Mouse (Mus musculus): Measurements from ENCODE around the gene Gpsm2. TPM values are rescaled to one million over a fixed set of nuclear protein-coding genes. Genes with fewer than 3 reads are reported as not detected.

Gene Gpsm2
- polyA plus RNA-seq, 2 experiments = 20.1 to 48.6 TPM

DNA sequence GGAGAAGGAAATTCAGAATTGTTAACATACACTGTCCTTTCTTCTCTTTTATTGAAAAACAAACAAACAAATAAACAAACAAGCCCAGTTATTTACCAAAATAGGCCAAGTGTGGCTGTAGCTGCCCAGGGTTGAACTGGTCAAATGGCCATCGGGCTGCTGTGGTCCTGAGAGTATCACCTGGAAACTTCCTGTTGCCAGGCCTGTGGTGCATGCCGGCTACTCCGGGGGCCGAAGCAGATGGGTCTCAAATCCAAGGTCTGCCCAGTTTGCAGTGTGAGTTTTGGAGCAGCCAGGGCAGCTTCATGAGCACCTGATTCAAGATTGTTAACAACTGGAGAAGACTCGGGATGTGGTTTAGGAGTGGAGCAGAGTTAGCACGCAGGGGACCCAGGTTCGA lies 43.4 kb upstream of the Gpsm2 start:
- DNase-seq (ENCODE audit: low read depth in 3 of 3, low spot score in 3 of 3) (no peak), ATAC-seq (ENCODE audit: insufficient read depth) (no peak)
- Histone ChIP-seq H3K4me1 (replicated peaks; ENCODE audit: control insufficient read depth in 2 of 2, insufficient read depth in 2 of 2, low read length in 1 of 2) (0 out of 4 replicates have a peak, but pooled peaks cover 0 to 5% of the 10 kb centered on the region in 2 experiments), H3K4me3 (ENCODE audit: insufficient read depth in 1 of 2, low read depth in 2 of 2, low read length in 2 of 2) (no peak overlapping the region), H3K27me3 (ENCODE audit: control insufficient read depth, insufficient read depth, low read length) (no peaks in the 10 kb centered on the region), H3K27ac (no peak overlapping the region), H3K36me3 (replicated peaks; ENCODE audit: control insufficient read depth, insufficient read depth, low read depth) (no peaks in the 10 kb centered on the region), H3K4me2 (ENCODE audit: low read depth) (no peak overlapping the region), H3K9me3 (ENCODE audit: control insufficient read depth, low read length) (no peaks in the 10 kb centered on the region), H3K9ac (replicated peaks) (no peak overlapping the region)
- WGBS (ENCODE audit: insufficient replicate concordance) = 67% methylated on average over 7 of the region's 7 CpGs
- TF ChIP-seq CTCF (IDR thresholded peaks at IDR 0.05; ENCODE audit: low read depth) = no peak
- no peak for TF ChIP-seq EP300 (IDR thresholded peaks at IDR 0.05; ENCODE audit: low read depth)

DNA sequence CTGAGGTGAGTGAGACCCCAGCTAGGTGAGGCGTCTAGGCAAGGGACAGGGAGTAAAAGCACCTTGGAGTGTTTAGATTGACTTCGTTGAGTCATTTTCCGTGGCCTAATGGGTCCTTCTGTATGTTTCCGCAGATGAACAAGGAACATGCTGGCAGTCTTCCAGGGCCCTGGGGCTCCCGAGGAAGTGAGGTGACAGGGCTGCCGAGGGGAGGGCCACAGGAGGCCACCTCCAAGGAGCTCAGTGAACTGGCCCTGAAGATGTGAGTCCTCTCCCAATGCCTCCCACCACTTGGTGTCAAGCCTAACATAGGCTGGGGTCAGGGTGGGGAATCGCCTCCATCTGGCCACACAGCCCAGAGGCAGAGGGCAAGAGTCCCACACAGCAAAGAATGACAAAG lies 42.9 kb upstream of the Gpsm2 start:
- DNase-seq (ENCODE audit: low read depth in 3 of 3, low spot score in 3 of 3) = no peak

DNA sequence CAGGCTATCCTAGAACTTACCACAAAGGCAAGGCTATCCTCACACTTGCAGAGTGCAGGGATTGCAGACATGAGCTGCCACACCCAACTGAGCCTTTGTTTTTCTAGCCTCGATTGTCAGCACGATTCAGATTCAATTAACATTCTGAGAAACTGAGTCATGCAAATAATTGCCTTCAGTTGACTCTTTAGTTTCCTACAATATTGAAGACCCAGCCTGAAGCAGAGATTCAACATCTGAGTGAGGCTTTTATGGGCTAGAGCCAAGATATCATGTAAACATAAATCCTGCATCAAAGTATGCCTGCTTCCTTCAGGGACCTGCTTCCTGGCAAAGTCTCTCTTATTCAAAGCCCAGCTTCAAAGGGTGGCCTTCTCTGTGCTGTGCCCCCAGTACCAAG lies 41.6 kb upstream of the Gpsm2 start:
- ATAC-seq (ENCODE audit: insufficient read depth) = no peak
- WGBS (ENCODE audit: insufficient replicate concordance) = 62% methylated on average over 2 of the region's 2 CpGs
- 0 out of 4 replicates have a peak, but pooled peaks cover 0 to 4% of the 10 kb centered on the region in 2 experiments for H3K4me1 ChIP-seq (replicated peaks; ENCODE audit: control insufficient read depth in 2 of 2, insufficient read depth in 2 of 2, low read length in 1 of 2)

More for the DNA sequence above, 42.9 kb upstream of the Gpsm2 start:
- TF ChIP-seq EP300 (IDR thresholded peaks at IDR 0.05; ENCODE audit: low read depth) (no peak), CTCF (IDR thresholded peaks at IDR 0.05; ENCODE audit: low read depth) (no peak)
- Histone ChIP-seq H3K4me3 (ENCODE audit: insufficient read depth in 1 of 2, low read depth in 2 of 2, low read length in 2 of 2) (no peak overlapping the region), H3K9ac (replicated peaks) (no peak overlapping the region), H3K27ac (no peak overlapping the region), H3K4me1 (replicated peaks; ENCODE audit: control insufficient read depth in 2 of 2, insufficient read depth in 2 of 2, low read length in 1 of 2) (0 out of 4 replicates have a peak, but pooled peaks cover 0 to 5% of the 10 kb centered on the region in 2 experiments), H3K4me2 (ENCODE audit: low read depth) (no peak overlapping the region), H3K9me3 (ENCODE audit: control insufficient read depth, low read length) (no peaks in the 10 kb centered on the region), H3K36me3 (replicated peaks; ENCODE audit: control insufficient read depth, insufficient read depth, low read depth) (no peaks in the 10 kb centered on the region), H3K27me3 (ENCODE audit: control insufficient read depth, insufficient read depth, low read length) (no peaks in the 10 kb centered on the region)
- WGBS (ENCODE audit: insufficient replicate concordance) = 55% methylated on average over 7 of the region's 7 CpGs
- no peak for ATAC-seq (ENCODE audit: insufficient read depth)

DNA sequence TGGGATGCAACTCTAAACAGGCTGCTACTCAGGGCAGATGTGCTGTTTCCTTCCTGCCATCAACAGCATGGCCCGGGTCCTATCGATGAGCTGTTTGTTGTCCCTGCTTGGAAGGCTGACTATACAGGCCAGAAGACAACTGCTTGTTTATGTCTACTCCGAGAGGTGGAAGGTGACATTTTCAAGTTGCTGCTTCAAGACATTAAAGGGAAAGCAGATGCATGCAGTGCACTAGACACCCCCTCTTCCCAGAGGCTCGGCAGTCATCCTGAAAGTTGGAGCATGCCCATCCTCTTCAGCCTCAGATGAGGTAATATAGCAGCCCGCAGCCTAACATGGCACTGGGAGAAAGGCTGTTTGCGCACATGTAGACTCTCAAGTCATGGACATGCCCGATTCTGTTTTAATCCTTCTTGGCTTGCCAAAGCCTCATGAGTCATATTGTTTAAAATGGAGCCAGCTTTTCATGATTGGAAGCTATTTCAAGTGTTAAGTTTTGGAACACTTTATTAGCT lies 40.5 kb upstream of the Gpsm2 start:
- H3K4me3 ChIP-seq (ENCODE audit: insufficient read depth in 1 of 2, low read depth in 2 of 2, low read length in 2 of 2) = no peak overlapping the region
- TF ChIP-seq CTCF (IDR thresholded peaks at IDR 0.05; ENCODE audit: low read depth) (no peak), EP300 (IDR thresholded peaks at IDR 0.05; ENCODE audit: low read depth) (no peak)
- H3K36me3 ChIP-seq (replicated peaks; ENCODE audit: control insufficient read depth, insufficient read depth, low read depth) = no peaks in the 10 kb centered on the region
- H3K27me3 ChIP-seq (ENCODE audit: control insufficient read depth, insufficient read depth, low read length) = no peaks in the 10 kb centered on the region
- DNase-seq (ENCODE audit: low read depth in 3 of 3, low spot score in 3 of 3) = no peak
- WGBS (ENCODE audit: insufficient replicate concordance) = 65% methylated on average over 7 of the region's 7 CpGs
- 0 out of 4 replicates have a peak, but pooled peaks cover 0 to 4% of the 10 kb centered on the region in 2 experiments for H3K4me1 ChIP-seq (replicated peaks; ENCODE audit: control insufficient read depth in 2 of 2, insufficient read depth in 2 of 2, low read length in 1 of 2)
- H3K9ac ChIP-seq (replicated peaks) = no peak overlapping the region
- no peak overlapping the region for H3K27ac ChIP-seq
- H3K9me3 ChIP-seq (ENCODE audit: control insufficient read depth, low read length) = no peaks in the 10 kb centered on the region
- no peak for ATAC-seq (ENCODE audit: insufficient read depth)
- H3K4me2 ChIP-seq (ENCODE audit: low read depth) = no peak overlapping the region

More for the DNA sequence above, 41.6 kb upstream of the Gpsm2 start:
- no peak overlapping the region for H3K9ac ChIP-seq (replicated peaks)
- no peak overlapping the region for H3K4me2 ChIP-seq (ENCODE audit: low read depth)
- H3K27me3 ChIP-seq (ENCODE audit: control insufficient read depth, insufficient read depth, low read length) = no peaks in the 10 kb centered on the region
- no peak overlapping the region for H3K27ac ChIP-seq
- H3K4me3 ChIP-seq (ENCODE audit: insufficient read depth in 1 of 2, low read depth in 2 of 2, low read length in 2 of 2) = no peak overlapping the region
- no peak for DNase-seq (ENCODE audit: low read depth in 3 of 3, low spot score in 3 of 3)
- TF ChIP-seq EP300 (IDR thresholded peaks at IDR 0.05; ENCODE audit: low read depth) = no peak
- H3K36me3 ChIP-seq (replicated peaks; ENCODE audit: control insufficient read depth, insufficient read depth, low read depth) = no peaks in the 10 kb centered on the region
- H3K9me3 ChIP-seq (ENCODE audit: control insufficient read depth, low read length) = no peaks in the 10 kb centered on the region

DNA sequence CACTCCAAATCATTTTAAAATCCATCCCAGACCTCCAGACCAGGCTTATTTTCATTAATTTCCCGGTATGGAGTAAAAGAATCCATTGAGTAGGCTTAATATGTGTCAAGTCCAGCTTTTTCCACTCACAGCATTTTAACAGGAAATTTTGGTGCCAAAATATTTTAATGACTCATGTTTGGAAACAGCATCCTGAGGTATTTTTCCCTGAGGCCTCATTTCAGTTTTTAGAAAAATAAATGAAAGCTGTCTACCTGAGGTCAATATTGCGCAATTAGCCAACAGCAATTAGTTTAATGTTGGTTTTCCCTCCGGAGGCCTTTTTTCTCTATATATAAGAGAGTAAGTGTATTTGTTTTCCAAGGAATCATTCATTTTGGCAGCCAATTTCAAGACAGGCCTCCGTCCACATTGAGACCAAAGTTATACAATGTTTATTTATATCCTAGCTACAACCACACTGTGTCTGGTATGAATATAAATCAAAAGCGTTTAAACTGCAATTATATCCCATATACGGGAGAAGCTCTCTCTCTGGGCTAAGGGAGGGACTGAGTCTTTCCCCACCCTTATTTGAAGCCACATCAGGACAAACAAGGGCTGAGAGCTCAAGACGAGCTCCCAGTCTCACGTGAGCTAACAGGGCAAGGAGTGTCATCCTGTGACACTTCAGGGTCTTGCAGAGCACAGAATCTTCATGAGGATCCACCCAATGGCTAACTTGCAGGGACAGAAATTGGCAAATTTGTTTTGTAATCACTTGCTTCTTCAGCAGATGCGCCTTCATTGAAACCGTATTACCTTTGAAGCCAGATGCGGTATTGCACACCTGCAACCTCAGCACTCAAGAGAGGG lies 37.7 kb upstream of the Gpsm2 start:
- WGBS (ENCODE audit: insufficient replicate concordance) = 74% methylated on average over 11 of the region's 11 CpGs
- Histone ChIP-seq H3K4me3 (ENCODE audit: insufficient read depth in 1 of 2, low read depth in 2 of 2, low read length in 2 of 2) (no peak overlapping the region), H3K4me1 (replicated peaks; ENCODE audit: control insufficient read depth in 2 of 2, insufficient read depth in 2 of 2, low read length in 1 of 2) (peaks cover 15 to 19% of the 10 kb centered on the region in 2 experiments), H3K9me3 (ENCODE audit: control insufficient read depth, low read length) (no peaks in the 10 kb centered on the region), H3K27me3 (ENCODE audit: control insufficient read depth, insufficient read depth, low read length) (no peaks in the 10 kb centered on the region), H3K4me2 (ENCODE audit: low read depth) (no peak overlapping the region), H3K36me3 (replicated peaks; ENCODE audit: control insufficient read depth, insufficient read depth, low read depth) (no peaks in the 10 kb centered on the region), H3K9ac (replicated peaks) (no peak overlapping the region), H3K27ac (no peak overlapping the region)
- ATAC-seq (ENCODE audit: insufficient read depth) (no peak), DNase-seq (ENCODE audit: low read depth in 3 of 3, low spot score in 3 of 3) (no peak)
- no peak for TF ChIP-seq EP300 (IDR thresholded peaks at IDR 0.05; ENCODE audit: low read depth)

Data from liver, embryonic 14.5 days (tissue).